Mouse (Mus musculus) neural tube, embryonic 11.5 days (tissue): ENCODE results near the gene Sept11. TPM values are rescaled to one million over a fixed set of nuclear protein-coding genes. Genes with fewer than 3 reads are reported as not detected.

Source experiments
- ATAC-seq: fragments of 200-750 bp; cut with Nextera tagmentation; 2 replicates; pipeline ENCODE4 v1.8.0; 2017; ENCODE audit warnings: moderate number of reproducible peaks, mild to moderate bottlenecking, moderate TSS enrichment, moderate library complexity; ENCODE audit not compliant: insufficient read depth, low FRiP score, low TSS enrichment
- DNase-seq: peaks from one replicate; pipeline ENCODE4 v3.0.0-alpha.2; 2015; ENCODE audit warnings: low spot score
- H3K27ac ChIP-seq: fragments of 300-500 bp; sonication (generic); 2 replicates; pipeline ENCODE4 v1.5.1; 2014; ENCODE audit warnings: low read depth, mild to moderate bottlenecking, low read length
- H3K27me3 ChIP-seq: fragments of 300-500 bp; sonication (generic); 2 replicates; pipeline ENCODE4 v1.6.1; 2014; ENCODE audit warnings: mild to moderate bottlenecking, low read length, mixed read lengths; ENCODE audit not compliant: control insufficient read depth, insufficient read depth
- H3K36me3 ChIP-seq: fragments of 300-500 bp; sonication (generic); 2 replicates; pipeline ENCODE4 v1.6.1; 2014; ENCODE audit warnings: mild to moderate bottlenecking, low read length, moderate library complexity, mixed read lengths; ENCODE audit not compliant: control insufficient read depth, insufficient read depth
- H3K4me1 ChIP-seq: fragments of 300-500 bp; sonication (generic); 2 replicates; pipeline ENCODE4 v1.6.1; 2014; ENCODE audit warnings: low read length, mixed read lengths; ENCODE audit not compliant: control insufficient read depth, insufficient read depth
- H3K4me2 ChIP-seq: fragments of 300-500 bp; sonication (generic); 2 replicates; pipeline ENCODE4 v1.6.1; 2014; ENCODE audit warnings: low read depth, mild to moderate bottlenecking, moderate library complexity
- H3K4me3 ChIP-seq: fragments of 300-500 bp; sonication (generic); 2 replicates; pipeline ENCODE4 v1.5.1; 2014; ENCODE audit warnings: low read depth, low read length
- H3K9ac ChIP-seq: fragments of 300-500 bp; sonication (generic); 2 replicates; pipeline ENCODE4 v1.6.1; 2014; ENCODE audit warnings: mild to moderate bottlenecking, low read length
- H3K9me3 ChIP-seq: fragments of 300-500 bp; sonication (generic); 2 replicates; pipeline ENCODE4 v1.6.1; 2016; ENCODE audit warnings: low read length; ENCODE audit not compliant: control insufficient read depth
- WGBS: fragments of 180-500 bp; shearing (Covaris S2); extraction: QIAGEN DNeasy Blood & Tissue Kit; methylation state at CpG from one replicate; pipeline ENCODE4 v1.1.7; 2014; 5-methylcytosine and 5-hydroxymethylcytosine counted together
- polyA plus RNA-seq: library from polyadenylated mRNA; unstranded; fragments of >200 nt; fragmentation: Nextera tagmentation; extraction: Ambion mirVana; gene quantifications from 2 replicates; pipeline ENCODE4 v1.2.1, GENCODE M21; 2014

Sept11 gene
- polyA plus RNA-seq, 1 experiment from 2014 or later: 276 TPM

DNA sequence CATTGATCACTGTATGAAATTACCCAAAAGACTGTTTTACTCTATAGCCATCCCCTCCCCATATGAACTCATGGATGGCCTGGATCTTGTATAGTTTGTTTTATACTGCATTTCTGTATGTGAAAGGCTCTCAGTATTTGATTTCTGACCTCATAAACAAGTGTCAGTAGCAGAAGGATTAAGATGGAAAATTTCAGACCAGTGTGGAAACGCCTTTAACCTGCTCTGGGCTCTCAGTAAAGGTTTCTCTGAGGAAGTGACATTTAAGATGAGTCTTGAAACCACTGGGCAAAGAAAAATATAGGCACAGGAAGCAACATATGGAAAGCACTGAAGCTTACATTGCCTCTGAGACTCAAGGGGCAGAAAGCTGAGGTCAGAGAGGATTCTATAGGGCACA, 114.3 kb downstream of the Sept11 start:
- Histone ChIP-seq H3K36me3 (no peaks in the 10 kb centered on the region), H3K9me3 (no peaks in the 10 kb centered on the region), H3K4me3 (no peak overlapping the region), H3K27me3 (no peaks in the 10 kb centered on the region), H3K4me1 (peaks cover 11% of the 10 kb centered on the region; the same call in 1 of the 2 replicates), H3K27ac (no peak overlapping the region), H3K9ac (no peak overlapping the region), H3K4me2 (no peak overlapping the region)
- DNase-seq: no peak
- 89% methylated on average over 1 of the region's 1 CpGs for WGBS
- ATAC-seq: no peak

DNA sequence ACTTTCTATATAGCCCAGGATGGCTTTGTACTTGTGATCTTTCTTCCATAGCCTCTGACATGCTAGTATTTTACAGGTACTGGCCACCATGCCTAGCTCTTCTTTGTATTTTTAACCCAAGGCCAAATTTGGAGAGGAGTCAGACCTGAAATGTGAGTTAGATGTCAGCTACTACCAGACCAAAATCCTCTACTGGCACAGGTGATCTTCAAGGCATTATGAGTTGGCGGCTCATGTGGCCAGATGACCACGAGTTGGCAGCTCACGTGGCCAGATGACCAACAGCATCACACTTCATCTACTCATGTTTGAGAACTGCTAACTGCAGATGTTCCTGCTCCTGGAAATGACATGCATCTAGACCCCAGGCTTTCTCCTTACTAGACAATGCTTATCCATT, 125.1 kb downstream of the Sept11 start:
- H3K9ac ChIP-seq: no peak overlapping the region
- WGBS: 86% methylated on average over 3 of the region's 3 CpGs
- no peak overlapping the region for H3K4me2 ChIP-seq
- no peaks in the 10 kb centered on the region for H3K9me3 ChIP-seq
- ATAC-seq (no peak), DNase-seq (no peak)
- no peaks in the 10 kb centered on the region for H3K4me1 ChIP-seq
- no peak overlapping the region for H3K27ac ChIP-seq
- no peaks in the 10 kb centered on the region for H3K36me3 ChIP-seq
- H3K27me3 ChIP-seq: no peaks in the 10 kb centered on the region
- H3K4me3 ChIP-seq: no peak overlapping the region

DNA sequence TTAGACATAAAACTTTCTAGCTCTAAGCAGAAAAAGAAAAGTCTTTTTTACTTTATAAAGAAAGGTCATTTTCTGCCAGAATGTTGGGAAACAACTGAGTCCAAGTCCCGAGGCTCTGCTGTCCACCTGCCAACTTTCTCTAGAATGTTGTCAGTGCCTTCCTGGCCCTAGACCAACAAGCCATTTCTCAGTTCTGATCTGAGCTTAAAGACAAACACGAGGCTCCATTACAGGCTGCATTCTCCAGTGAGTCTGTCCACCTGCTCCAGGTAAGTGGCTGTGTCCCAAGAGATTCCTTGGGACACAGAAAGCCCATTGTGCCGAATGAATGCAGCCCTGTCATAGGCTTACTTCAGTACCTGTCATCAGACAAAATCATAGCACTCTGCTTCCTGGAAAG, 128.4 kb downstream of the Sept11 start:
- Histone ChIP-seq H3K4me3 (no peak overlapping the region), H3K27ac (no peak overlapping the region), H3K36me3 (no peaks in the 10 kb centered on the region), H3K9ac (no peak overlapping the region), H3K4me1 (no peaks in the 10 kb centered on the region), H3K4me2 (no peak overlapping the region), H3K27me3 (no peaks in the 10 kb centered on the region), H3K9me3 (no peaks in the 10 kb centered on the region)
- ATAC-seq: no peak
- 76% methylated on average over 3 of the region's 3 CpGs for WGBS
- no peak for DNase-seq

DNA sequence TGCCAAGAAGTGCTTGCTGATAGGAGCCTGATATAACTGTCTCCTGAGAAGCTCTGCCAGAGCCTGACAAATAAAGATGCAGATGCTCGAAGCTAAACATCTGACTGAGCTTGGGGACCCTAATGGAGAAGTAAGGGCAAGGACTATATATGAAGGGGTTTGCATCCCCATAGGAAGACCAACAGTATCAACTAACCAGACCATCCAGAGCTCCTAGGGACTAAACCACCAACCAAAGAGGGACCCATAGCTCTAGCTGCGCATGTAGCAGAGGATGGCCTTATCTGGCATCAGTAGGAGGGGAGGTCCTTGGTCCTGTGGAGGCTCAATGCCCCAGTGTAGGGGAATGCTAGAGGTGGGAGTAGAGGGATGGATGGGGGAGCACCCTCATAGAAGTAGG, 131.3 kb downstream of the Sept11 start:
- DNase-seq: no peak
- ATAC-seq: no peak

More for the DNA sequence above, 131.3 kb downstream of the Sept11 start:
- Histone ChIP-seq H3K4me1 (no peaks in the 10 kb centered on the region), H3K9ac (no peak overlapping the region), H3K27me3 (no peaks in the 10 kb centered on the region), H3K27ac (no peak overlapping the region), H3K4me2 (no peak overlapping the region), H3K36me3 (no peaks in the 10 kb centered on the region), H3K4me3 (no peak overlapping the region), H3K9me3 (no peaks in the 10 kb centered on the region)
- WGBS: 87% methylated on average over 2 of the region's 2 CpGs

Other genes starting within 250 kb of the Sept11 start
- gene Sowahb, start 48.4 kb upstream of the Sept11 start, polyA plus RNA-seq: 0.41 and 0.58 TPM in 2 replicates
- 142 and 147 TPM in 2 replicates for gene Ccni, start 113.1 kb downstream of the Sept11 start, polyA plus RNA-seq
- 0.45 and 1.1 TPM in 2 replicates for gene 2010109A12Rik, start 113.1 kb downstream of the Sept11 start, polyA plus RNA-seq
- 97.7 and 99.3 TPM in 2 replicates for gene Ccng2, start 173.8 kb downstream of the Sept11 start, polyA plus RNA-seq